Mouse (Mus musculus) hindbrain, embryonic 13.5 days (tissue): ENCODE results near the gene Gemin7. TPM values are rescaled to one million over a fixed set of nuclear protein-coding genes. Genes with fewer than 3 reads are reported as not detected.
A peak's percentile ranks its signal among the peaks of the same experiment; 100 is the strongest.

Experiments used
- ATAC-seq: fragments of 200-750 bp; cut with Nextera tagmentation; 2 replicates; pipeline ENCODE4 v1.8.0; 2017; ENCODE audit warnings: moderate TSS enrichment; ENCODE audit not compliant: low FRiP score
- H3K27ac ChIP-seq: fragments of 300-500 bp; sonication (generic); 2 replicates; pipeline ENCODE4 v1.5.1; 2015; ENCODE audit warnings: inconsistent platforms, mild to moderate bottlenecking, moderate library complexity
- H3K27me3 ChIP-seq: fragments of 300-500 bp; sonication (generic); 2 replicates; pipeline ENCODE4 v1.6.1; 2015; ENCODE audit warnings: mild to moderate bottlenecking, inconsistent platforms
- H3K36me3 ChIP-seq: fragments of 300-500 bp; sonication (generic); 2 replicates; pipeline ENCODE4 v1.6.1; 2015; ENCODE audit warnings: mild to moderate bottlenecking, inconsistent platforms
- H3K4me1 ChIP-seq: fragments of 300-500 bp; sonication (generic); replicated peaks from 2 replicates; pipeline ENCODE4 v1.6.1; 2015; ENCODE audit warnings: inconsistent platforms
- H3K4me2 ChIP-seq: fragments of 300-500 bp; sonication (generic); 2 replicates; pipeline ENCODE4 v1.6.1; 2015; ENCODE audit warnings: inconsistent platforms, mild to moderate bottlenecking, moderate library complexity
- H3K4me3 ChIP-seq: fragments of 300-500 bp; sonication (generic); 2 replicates; pipeline ENCODE4 v1.5.1; 2015; ENCODE audit warnings: mild to moderate bottlenecking, inconsistent platforms
- H3K9ac ChIP-seq: fragments of 300-500 bp; sonication (generic); 2 replicates; pipeline ENCODE4 v1.6.1; 2015; ENCODE audit warnings: mild to moderate bottlenecking, inconsistent platforms
- H3K9me3 ChIP-seq: fragments of 300-500 bp; sonication (generic); 2 replicates; pipeline ENCODE4 v1.6.1; 2016; ENCODE audit warnings: inconsistent platforms
- WGBS: fragments of 180-500 bp; shearing (Covaris S2); methylation state at CpG from one replicate; pipeline ENCODE4 v1.1.7; 2015; 5-methylcytosine and 5-hydroxymethylcytosine counted together
- polyA plus RNA-seq: library from polyadenylated mRNA; unstranded; fragments of >200 nt; fragmentation: Nextera tagmentation; extraction: Ambion mirVana; gene quantifications from 2 replicates; pipeline ENCODE4 v1.2.1, GENCODE M21; 2015

The Gemin7 gene
- polyA plus RNA-seq, 1 experiment from 2014 or later = 139 TPM

GRCm38 (mm10) chr7:19572926-19573775, 4.2 kb downstream of the Gemin7 start:
- H3K4me2 ChIP-seq = peak overlapping the region; percentile 85
- peaks cover 36% of the 10 kb centered on the region for H3K4me1 ChIP-seq
- no peaks in the 10 kb centered on the region for H3K9me3 ChIP-seq
- H3K9ac ChIP-seq = peak overlapping the region; percentile 85
- peak overlapping the region; percentile 73 for H3K4me3 ChIP-seq
- H3K27ac ChIP-seq = peak overlapping the region; percentile 76
- peaks cover 21% of the 10 kb centered on the region for H3K36me3 ChIP-seq
- H3K27me3 ChIP-seq = peaks cover 36% of the 10 kb centered on the region
- WGBS = 1% methylated on average over 53 of the region's 53 CpGs
- peak; percentile 84 for ATAC-seq

GRCm38 (mm10) chr7:19569647-19570046, 7.7 kb downstream of the Gemin7 start:
- H3K9ac ChIP-seq = no peak overlapping the region
- 81% methylated on average over 3 of the region's 3 CpGs for WGBS
- no peaks in the 10 kb centered on the region for H3K9me3 ChIP-seq
- peaks cover 35% of the 10 kb centered on the region for H3K36me3 ChIP-seq
- H3K4me1 ChIP-seq = peaks cover 25% of the 10 kb centered on the region
- no peak for ATAC-seq
- no peak overlapping the region for H3K4me3 ChIP-seq
- no peak overlapping the region for H3K27ac ChIP-seq
- peaks cover under 1% of the 10 kb centered on the region for H3K27me3 ChIP-seq
- H3K4me2 ChIP-seq = no peak overlapping the region

- peaks cover 42% of the 10 kb centered on the region for H3K36me3 ChIP-seq
- peaks cover 3% of the 10 kb centered on the region; the same call in 1 of the 2 replicates for H3K9me3 ChIP-seq
- no peak overlapping the region for H3K9ac ChIP-seq
- no peaks in the 10 kb centered on the region for H3K27me3 ChIP-seq
- 94% methylated on average over 8 of the region's 8 CpGs for WGBS
- no peak for ATAC-seq
- H3K4me1 ChIP-seq = peaks cover 25% of the 10 kb centered on the region
- H3K4me3 ChIP-seq = no peak overlapping the region
- no peak overlapping the region for H3K4me2 ChIP-seq
- no peak overlapping the region for H3K27ac ChIP-seq
Observed at GRCm38 (mm10) chr7:19567426-19567825, 10.0 kb downstream of the Gemin7 start.

- Histone ChIP-seq H3K27ac (no peak overlapping the region), H3K4me2 (no peak overlapping the region)
- 100% methylated on average over 2 of the region's 2 CpGs for WGBS
Observed at GRCm38 (mm10) chr7:19565803-19566202, 11.6 kb downstream of the Gemin7 start.

GRCm38 (mm10) chr7:19564455-19564854, 12.9 kb downstream of the Gemin7 start:
- Histone ChIP-seq H3K36me3 (peaks cover 31% of the 10 kb centered on the region), H3K9me3 (peaks cover 3% of the 10 kb centered on the region; the same call in 1 of the 2 replicates), H3K4me3 (no peak overlapping the region), H3K9ac (no peak overlapping the region), H3K4me1 (peaks cover 33% of the 10 kb centered on the region), H3K27me3 (no peaks in the 10 kb centered on the region), H3K4me2 (no peak overlapping the region), H3K27ac (no peak overlapping the region)
- 89% methylated on average over 4 of the region's 4 CpGs for WGBS
- no peak for ATAC-seq

More at GRCm38 (mm10) chr7:19565803-19566202, 11.6 kb downstream of the Gemin7 start:
- H3K36me3 ChIP-seq = peaks cover 42% of the 10 kb centered on the region
- no peak for ATAC-seq
- H3K27me3 ChIP-seq = no peaks in the 10 kb centered on the region
- peaks cover 3% of the 10 kb centered on the region; the same call in 1 of the 2 replicates for H3K9me3 ChIP-seq
- no peak overlapping the region for H3K9ac ChIP-seq
- no peak overlapping the region for H3K4me3 ChIP-seq
- peaks cover 19% of the 10 kb centered on the region for H3K4me1 ChIP-seq

GRCm38 (mm10) chr7:19563884-19564283, 13.5 kb downstream of the Gemin7 start:
- H3K27ac ChIP-seq = no peak overlapping the region
- H3K4me1 ChIP-seq = peaks cover 39% of the 10 kb centered on the region
- peaks cover 3% of the 10 kb centered on the region; the same call in 1 of the 2 replicates for H3K9me3 ChIP-seq
- H3K27me3 ChIP-seq = no peaks in the 10 kb centered on the region
- H3K4me2 ChIP-seq = no peak overlapping the region
- no peak overlapping the region for H3K4me3 ChIP-seq
- WGBS = 90% methylated on average over 3 of the region's 3 CpGs
- no peak for ATAC-seq
- H3K9ac ChIP-seq = no peak overlapping the region
- peaks cover 25% of the 10 kb centered on the region for H3K36me3 ChIP-seq

- H3K27me3 ChIP-seq = no peaks in the 10 kb centered on the region
- H3K4me2 ChIP-seq = peak within 1 kb of the TSS; percentile 100
- peak within 1 kb of the TSS; percentile 96 for H3K27ac ChIP-seq
- H3K9me3 ChIP-seq = peaks cover 3% of the 10 kb centered on the region; the same call in 1 of the 2 replicates
- H3K4me3 ChIP-seq = peak within 1 kb of the TSS; percentile 99
- H3K4me1 ChIP-seq = peaks cover 49% of the 10 kb centered on the region
- peak within 1 kb of the TSS; percentile 98 for H3K9ac ChIP-seq
- H3K36me3 ChIP-seq = peaks cover 24% of the 10 kb centered on the region
- WGBS = 3% methylated on average over 19 of the region's 19 CpGs
- ATAC-seq = peak; percentile 55
Observed at GRCm38 (mm10) chr7:19562643-19563410, 14.6 kb downstream of the Gemin7 start, which contains the start of gene Ppp1r37. Ppp1r37 (minus strand) TSS chr7:19563076.

- Histone ChIP-seq H3K27ac (peak overlapping the region; percentile 96), H3K4me1 (peaks cover 57% of the 10 kb centered on the region), H3K4me2 (peak overlapping the region; percentile 100), H3K9ac (peak overlapping the region; percentile 98), H3K27me3 (no peaks in the 10 kb centered on the region), H3K4me3 (peak overlapping the region; percentile 99), H3K9me3 (peaks cover 3% of the 10 kb centered on the region; the same call in 1 of the 2 replicates), H3K36me3 (peaks cover 27% of the 10 kb centered on the region)
- under 1% methylated on average over 86 of the region's 102 CpGs for WGBS
- peak; percentile 84 for ATAC-seq
Observed at GRCm38 (mm10) chr7:19561765-19562642, 15.4 kb downstream of the Gemin7 start.

GRCm38 (mm10) chr7:19561431-19561764, 16.0 kb downstream of the Gemin7 start:
- 2% methylated on average over 11 of the region's 11 CpGs for whole genome bisulfite sequencing
- peak overlapping the region; percentile 98 for H3K9ac ChIP-seq

GRCm38 (mm10) chr7:19560491-19561260, 16.7 kb downstream of the Gemin7 start:
- peak overlapping the region; percentile 99 for H3K4me3 ChIP-seq
- 31% methylated on average over 11 of the region's 11 CpGs for WGBS
- ATAC-seq = no peak
- H3K4me2 ChIP-seq = peak overlapping the region; percentile 100
- no peaks in the 10 kb centered on the region for H3K27me3 ChIP-seq
- peak overlapping the region; percentile 96; the same call in 1 of the 2 replicates for H3K27ac ChIP-seq
- peak overlapping the region; percentile 98 for H3K9ac ChIP-seq
- H3K9me3 ChIP-seq = peaks cover 3% of the 10 kb centered on the region; the same call in 1 of the 2 replicates
- H3K36me3 ChIP-seq = peaks cover 27% of the 10 kb centered on the region
- peaks cover 65% of the 10 kb centered on the region for H3K4me1 ChIP-seq

More at GRCm38 (mm10) chr7:19561431-19561764, 16.0 kb downstream of the Gemin7 start:
- peak overlapping the region; percentile 99 for H3K4me3 ChIP-seq
- peak overlapping the region; percentile 96 for H3K27ac ChIP-seq
- peaks cover 27% of the 10 kb centered on the region for H3K36me3 ChIP-seq
- no peak for ATAC-seq
- peak overlapping the region; percentile 100 for H3K4me2 ChIP-seq
- H3K4me1 ChIP-seq = peaks cover 63% of the 10 kb centered on the region
- H3K9me3 ChIP-seq = peaks cover 3% of the 10 kb centered on the region; the same call in 1 of the 2 replicates
- no peaks in the 10 kb centered on the region for H3K27me3 ChIP-seq

- ATAC-seq = no peak
- peak overlapping the region; percentile 56 for H3K9ac ChIP-seq
- no peaks in the 10 kb centered on the region for H3K27me3 ChIP-seq
Observed at GRCm38 (mm10) chr7:19558965-19559364, 18.4 kb downstream of the Gemin7 start.

More at GRCm38 (mm10) chr7:19558965-19559364, 18.4 kb downstream of the Gemin7 start:
- Histone ChIP-seq H3K27ac (no peak overlapping the region), H3K4me1 (peaks cover 71% of the 10 kb centered on the region), H3K4me3 (peak overlapping the region; percentile 99), H3K36me3 (peaks cover 22% of the 10 kb centered on the region), H3K9me3 (no peaks in the 10 kb centered on the region), H3K4me2 (peak overlapping the region; percentile 100)
- WGBS = 41% methylated on average over 2 of the region's 2 CpGs
